Mouse (Mus musculus) c-Kit-negative CD71-positive TER-119-positive erythroid progenitor cells, embryonic 14.5 days (primary cell): ENCODE results near the gene Gstt2.

ENCODE experiments used
- DNase-seq: peaks from one replicate; pipeline ENCODE4 v3.0.0-alpha.2; 2013; ENCODE audit warnings: low read depth, low spot score

Gene Gstt2

DNA sequence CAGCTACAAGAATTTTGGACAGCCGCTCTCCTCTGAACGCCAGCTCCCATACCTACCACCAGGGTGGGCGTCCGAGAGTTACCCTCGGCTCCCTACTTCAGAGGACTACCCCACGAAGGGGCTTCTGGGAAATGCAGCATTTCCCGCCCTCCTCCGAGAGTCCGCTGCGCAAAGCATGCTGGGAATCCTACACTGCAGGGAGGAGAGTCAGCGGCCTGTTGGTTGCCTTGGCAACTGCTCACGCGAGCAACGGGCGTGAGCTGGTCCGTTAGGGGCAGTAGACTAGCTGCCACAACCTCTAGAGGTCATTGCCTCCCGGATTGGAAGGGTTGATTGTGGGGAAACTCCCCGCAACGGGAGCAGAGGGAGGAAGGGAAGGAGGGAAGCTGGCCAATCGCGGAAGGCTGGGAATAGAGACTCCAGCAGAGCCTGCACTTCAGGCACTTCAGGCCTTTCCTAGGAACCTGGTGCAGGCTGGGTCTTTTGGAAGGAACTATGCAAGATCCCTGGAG is at the start of gene Gstt2:
Gstt2 (minus strand) TSS at position 177 of the 512 bp plus-strand sequence.
- peak; percentile 88 for DNase-seq

DNA sequence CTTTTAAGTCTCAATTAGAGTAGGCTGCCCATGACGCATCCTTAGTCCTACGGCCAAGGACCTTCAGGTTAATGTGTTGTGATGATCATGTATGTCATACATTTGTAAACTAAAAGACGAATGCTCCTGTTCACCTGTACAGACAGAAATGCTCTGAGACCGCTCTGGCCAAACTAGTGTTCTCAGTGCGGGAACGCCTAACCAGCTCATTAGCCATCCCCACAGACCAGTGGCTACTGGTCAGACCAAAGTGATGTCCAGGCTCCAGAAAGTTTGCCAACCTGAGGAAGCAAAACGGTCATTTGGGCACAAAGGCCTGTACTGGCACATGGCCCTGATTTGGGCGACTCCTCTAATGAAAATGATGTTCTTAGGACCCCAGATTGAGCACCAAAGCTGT is 47.5 kb upstream of the Gstt2 start:
- DNase-seq: no peak

DNA sequence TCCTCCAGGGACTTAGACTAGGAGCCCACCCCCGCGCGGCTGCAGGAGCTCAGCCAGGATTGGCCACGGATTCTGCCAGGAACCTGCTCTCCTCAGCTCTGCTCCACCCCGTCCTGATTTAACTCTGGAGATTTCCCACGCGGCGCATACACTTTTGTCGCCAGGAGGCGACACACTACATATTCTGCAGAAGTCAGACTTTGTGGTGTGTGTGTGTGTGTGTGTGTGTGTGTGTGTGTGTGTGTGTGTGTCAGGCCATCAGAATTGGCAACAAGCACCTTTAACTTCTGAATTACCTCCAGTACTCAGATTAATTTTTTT is 46.0 kb upstream of the Gstt2 start:
- no peak for DNase-seq

DNA sequence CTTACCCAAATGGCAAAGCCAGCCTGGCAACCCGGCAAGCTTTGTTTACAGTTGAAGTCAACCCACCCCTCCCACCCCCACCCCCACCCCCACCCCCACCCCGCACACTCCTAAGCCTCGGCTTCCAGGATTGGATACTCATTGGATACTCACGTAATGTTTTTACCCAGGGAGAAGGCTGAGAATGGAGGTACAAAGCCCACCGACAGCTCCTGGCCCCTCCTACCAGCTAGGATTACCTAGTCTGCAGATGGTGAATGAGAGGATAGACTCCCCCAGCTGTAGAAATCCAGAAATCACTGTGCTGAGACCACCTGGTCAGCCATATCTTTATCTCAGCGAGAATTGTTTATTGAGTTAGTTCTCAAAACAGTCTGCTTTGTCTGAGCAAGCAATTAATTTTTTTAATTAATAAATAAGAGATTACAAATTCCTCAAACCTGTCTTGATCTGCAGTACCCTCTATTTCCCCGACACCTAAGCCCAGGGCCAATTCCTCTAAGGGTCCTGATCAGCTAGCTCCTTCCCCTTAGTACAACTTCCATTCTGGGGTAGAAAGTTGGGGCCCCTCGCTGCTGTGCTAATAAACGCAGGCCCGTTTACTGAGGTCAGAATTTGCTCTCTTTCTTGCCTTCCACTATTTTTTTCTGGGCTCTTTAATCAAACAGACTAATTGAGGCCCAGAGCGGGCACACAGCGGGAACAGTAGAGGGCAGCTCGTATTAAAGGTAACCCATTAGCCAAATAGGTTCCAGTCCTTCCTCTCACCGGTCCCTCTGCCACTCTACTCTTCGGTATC is 45.4 kb upstream of the Gstt2 start:
- DNase-seq: no peak

DNA sequence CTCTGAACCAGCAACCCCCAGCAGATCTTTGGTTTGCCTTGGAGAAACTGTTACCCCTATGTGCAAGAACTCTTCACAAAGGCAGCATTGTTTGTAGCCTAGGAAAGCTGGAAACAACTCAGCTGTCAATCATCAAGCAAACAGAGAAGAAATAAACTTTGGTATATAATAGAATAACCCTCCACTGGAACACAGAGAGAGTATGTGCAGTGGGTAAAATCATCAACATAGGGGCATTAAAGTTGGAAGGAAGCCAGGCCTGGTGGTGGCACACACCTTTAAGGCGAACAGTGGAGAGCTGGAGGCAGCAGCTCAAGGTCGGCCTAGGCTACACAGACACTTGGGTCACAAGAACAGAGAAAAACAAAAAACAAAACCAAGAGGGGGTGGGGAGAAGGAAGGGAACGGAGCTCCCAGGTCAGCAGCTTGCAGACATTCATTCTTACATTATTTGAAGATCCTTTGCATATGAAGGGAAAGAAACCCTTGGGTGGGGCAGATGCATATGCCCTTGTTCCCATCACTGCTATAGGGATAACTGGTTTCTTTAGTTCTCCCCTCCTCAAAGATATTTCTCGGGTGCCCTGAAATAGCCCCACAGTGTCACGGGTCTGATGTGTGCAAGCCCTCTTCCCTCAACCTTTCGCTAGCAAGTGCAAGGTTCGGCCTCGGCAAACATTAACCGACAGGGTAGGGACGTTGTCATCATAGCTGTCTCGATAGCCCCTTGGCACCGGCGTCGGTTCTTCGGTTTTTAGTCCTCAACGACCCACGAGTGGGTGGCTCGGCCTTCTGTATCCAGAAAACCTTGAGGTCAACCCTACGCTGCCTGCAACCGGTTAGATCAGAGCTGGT is 44.6 kb upstream of the Gstt2 start:
- DNase-seq: no peak

DNA sequence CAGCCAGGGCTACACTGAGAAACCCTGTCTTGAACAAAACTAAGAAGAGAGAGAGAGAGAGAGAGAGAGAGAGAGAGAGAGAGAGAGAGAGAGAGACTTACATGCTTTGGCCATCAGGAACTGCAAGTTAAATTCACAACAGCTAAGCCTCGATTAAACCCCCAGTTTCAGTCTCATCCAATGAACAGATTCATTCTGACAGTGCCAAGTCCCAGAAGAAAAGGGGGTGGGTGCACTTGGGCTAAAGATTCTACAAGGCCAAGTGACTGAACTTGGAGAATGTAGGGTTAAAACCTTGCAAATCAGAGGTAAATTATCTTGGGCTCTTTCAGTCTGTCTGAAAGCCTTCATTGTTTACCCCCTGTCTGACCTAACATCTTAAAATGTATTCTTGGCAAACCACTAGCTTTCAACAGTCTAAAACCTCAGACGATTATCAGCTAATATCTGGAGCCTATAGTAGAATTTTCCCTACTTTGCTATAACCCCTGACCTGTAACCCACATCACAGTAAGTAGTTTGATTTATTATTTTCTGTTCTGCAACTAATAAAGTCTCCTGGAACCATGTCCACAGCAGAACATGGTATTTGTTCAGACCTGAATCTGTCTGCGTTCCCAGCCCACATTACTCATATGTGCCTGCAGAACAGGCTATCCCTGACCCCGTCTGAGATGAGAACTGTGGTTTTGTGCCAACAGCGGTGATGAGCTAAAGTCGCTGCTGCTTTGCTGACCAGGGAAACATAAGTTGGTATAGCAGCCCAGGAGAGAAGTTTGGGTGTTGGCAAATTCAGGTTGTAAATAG is 43.8 kb upstream of the Gstt2 start:
- no peak for DNase-seq

DNA sequence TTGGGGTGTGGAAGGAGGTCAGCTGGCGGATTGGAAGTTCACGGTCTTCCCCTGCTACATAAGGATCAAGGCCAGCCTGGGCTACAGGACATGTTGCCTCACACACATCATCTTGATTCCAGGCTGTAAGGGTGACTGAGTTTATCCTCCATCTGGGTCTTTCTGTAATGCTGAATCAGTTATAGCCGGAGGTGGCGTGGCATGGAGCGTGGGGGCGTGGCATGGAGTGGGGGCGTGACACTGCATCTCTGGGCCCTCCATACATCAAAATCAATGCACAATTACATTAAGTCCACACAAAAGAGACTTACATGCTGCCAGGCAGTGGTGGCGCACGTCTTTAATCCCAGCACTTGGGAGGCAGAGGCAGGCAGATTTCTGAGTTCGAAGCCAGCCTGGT is 43.1 kb upstream of the Gstt2 start:
- no peak for DNase-seq

DNA sequence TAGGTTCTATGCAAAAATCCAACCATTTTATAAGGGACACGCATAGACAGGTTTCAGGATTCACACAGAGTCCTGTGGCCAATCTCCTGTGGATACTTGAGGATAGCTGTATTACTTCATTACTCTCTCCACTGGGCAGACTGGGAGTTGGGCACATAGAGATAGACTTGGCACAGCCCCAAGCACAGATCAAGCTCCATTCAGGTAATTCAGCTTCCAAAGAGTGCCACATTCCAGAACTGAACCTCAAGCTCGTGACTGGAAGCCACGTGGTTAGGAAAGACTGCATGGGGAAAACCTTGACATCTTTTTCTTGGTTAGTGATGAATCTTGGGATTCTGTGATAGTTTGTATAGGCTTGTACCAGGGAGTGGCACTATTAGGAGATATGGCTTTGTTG is 41.6 kb upstream of the Gstt2 start:
- no peak for DNase-seq

DNA sequence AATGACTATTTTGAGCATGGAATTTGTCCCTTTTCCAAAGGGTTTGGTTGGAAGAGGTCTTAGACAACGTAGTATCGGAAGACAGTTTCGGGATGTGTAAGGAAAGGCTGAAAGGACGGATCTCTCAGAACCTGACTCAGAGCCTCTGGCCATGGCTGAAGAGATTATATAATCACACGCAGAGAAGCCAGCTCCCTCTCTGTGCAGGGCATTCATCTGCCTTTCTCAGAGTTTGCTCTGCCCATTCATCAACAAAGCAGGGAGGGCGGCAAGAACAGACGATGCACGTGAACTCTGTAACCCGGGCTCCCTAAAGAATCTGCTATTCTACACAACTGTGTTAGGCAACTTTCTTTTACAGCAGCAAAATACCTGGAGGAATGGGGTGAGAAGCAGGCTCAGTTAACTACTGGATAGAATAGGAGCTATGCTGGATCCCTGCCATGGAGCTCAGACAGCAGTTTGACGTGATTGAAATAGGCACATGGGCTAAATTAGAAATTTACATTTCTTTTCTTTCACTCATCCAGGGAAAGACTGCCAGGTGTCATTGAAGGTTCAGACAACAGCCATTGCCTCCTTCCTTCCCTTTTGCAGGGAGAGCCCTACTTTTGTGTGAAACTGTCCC is 36.4 kb upstream of the Gstt2 start:
- no peak for DNase-seq

DNA sequence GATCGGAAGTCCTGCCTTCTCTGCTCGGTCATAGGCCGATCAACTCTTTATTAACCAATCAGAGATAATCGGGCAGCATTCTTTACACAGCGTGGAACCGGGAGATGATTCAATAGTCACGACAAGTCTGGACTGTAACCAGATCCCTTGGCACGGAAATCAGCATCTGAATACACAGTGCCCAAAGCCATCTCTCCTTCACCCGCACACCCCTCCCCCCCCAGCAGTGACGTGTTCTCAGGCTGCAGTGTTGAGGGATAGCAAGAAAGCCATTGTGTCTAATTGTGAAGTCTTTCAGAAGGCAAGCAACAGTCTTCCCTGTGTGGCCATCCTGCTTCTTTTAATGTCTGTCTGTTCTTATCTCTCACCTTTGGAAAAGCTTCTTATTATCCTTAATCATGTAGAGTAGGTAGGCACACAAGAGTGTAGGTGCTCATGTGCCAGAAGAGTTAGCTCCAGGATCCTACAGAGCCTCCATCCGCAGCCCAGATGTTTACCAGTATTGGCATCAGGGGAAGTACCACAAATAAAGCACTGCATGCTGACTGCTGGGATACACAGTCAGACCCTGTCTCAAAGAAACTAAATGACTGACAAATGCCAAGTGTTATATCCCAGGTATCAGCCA is 35.8 kb upstream of the Gstt2 start:
- DNase-seq: no peak

DNA sequence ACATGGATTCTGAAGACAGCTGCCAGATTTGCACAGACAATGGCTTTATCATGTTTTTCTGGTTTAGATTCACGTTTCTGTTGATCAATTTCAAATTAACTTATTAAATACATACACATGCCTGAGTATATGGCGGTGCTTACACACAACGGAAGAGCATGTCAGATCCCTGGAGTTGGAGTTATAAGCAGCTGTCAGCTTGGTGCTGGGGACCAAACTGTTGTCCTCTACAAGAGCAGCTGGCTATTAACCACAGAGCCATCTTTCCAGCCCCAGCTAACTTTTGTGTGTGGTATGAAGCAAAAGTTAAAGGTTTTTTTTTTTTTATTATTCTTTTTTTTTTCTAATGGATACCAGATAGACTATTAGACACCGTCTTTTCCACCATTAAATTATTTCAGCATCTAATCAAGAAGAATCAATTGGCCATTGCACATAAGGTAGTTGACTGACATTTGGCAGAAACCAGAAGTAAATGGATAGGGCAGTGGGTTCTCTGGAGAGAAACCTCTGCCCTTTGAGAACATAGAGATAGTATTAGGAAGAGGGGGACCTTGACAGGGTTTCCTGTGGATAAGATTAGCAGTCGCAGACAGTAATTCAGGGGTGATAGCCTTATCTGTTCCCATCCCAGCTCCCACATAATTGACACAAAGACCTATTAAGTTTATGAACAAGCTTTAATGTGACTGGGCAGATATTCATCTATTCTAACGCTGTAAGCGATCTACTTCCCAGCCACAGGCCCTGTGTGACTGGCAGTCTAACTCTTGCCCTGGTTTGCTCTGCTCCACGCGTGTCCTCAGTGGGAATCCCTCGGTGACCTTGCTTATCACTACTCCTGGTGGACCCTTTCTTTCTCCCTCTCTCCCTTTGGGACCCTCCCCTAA is 35.0 kb upstream of the Gstt2 start:
- DNase-seq: no peak

DNA sequence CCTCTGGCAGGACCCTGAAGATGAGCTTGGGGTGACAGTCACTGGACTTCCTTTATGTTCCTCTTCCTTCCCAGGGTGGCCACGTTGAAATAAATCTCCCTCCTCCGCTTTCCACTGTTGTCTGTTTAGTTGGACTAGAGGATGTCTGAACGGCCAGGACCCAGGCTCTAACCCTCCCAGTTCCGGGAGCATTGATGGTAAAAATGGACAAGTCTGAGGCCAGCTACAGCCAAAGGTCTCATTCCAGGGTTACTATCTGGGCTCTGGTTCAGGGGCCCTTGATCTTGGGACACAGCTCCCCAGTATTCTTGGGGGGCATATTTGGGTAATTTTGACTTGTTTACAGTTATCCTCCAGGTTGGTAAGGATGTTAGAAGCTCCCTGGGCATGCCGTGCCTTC is 24.4 kb upstream of the Gstt2 start:
- DNase-seq: no peak

DNA sequence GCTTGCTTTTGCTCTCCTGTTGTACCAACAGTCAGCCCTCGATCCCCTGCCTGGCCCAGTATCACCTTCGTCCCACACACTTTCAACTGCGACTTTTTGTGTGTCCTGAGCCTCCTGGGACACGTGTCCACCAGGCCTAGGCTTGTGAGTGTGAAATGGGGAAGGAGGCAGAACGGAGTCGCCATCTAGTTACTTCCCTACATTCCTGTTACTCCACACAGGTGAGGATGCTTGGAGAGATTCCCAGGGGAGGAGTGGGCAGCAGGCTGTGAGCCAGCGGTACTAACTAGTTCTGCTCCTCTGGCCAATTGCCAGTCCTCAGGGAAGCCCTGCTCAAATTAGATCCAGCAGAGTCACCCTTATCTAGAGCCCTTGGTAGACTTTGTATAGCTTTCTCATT is 23.5 kb upstream of the Gstt2 start:
- DNase-seq: no peak

DNA sequence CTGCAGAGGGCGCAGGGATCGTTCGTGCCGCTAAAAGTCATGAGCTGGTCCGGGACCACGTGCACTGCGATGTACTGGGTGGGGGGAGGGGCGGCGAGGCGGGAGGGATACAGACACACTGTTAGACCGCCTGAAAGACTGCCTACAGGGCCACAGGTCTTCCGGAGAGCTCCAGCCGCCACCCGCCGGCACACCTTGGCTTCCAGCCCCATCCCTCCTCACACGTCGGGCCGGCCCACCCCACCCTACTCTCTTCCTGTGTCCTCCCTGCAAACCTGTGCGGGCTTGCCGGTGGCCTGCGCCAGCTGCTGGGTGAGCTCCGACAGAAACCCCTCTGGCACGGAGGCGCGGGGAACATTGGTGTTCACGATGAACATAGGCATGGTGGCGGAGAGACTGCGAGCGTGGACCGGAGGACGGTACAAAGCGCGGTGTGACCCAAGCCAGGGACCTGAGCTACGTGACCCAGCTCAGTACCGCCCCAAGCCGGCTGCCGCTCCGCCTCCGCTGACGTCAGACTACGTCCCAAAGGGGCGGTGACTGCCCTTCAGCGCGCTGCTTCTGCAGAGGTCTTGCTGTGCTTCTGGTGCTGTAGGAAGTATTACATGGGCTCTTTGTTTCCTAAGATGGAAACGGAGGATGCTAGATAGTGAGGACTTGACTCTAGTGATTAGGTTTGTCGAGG is 22.7 kb upstream of the Gstt2 start, which contains the start of gene Mif:
Mif (minus strand) TSS at position 455 of the 685 bp plus-strand sequence.
- DNase-seq: peak; percentile 73

DNA sequence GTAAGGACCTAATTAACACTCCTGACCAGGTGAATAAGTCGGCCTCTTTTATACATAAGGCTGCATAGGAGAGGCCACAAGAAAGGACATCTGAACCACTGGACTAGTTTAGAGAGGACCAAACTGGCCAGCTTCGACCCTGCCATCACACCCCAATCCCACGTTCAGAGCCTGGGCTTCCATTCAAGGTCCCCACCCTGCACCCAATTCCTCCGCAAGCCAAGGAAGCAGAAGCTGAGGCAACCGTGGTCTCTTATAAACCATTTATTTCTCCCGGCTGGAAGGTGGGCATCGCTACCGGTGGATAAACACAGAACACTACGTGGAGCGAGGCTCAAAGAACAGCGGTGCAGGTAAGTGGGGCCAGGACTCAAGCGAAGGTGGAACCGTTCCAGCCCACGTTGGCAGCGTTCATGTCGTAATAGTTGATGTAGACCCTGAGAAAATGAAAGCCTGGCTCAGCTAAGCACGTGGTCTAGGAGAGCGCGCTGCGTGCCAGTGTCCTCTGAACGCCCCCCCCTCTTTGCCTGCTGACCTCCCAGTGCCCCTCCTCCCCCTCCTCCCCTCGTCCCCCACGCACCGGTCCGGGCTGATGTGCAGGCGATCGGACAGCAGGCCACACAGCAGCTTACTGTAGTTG is 22.0 kb upstream of the Gstt2 start:
- no peak for DNase-seq

DNA sequence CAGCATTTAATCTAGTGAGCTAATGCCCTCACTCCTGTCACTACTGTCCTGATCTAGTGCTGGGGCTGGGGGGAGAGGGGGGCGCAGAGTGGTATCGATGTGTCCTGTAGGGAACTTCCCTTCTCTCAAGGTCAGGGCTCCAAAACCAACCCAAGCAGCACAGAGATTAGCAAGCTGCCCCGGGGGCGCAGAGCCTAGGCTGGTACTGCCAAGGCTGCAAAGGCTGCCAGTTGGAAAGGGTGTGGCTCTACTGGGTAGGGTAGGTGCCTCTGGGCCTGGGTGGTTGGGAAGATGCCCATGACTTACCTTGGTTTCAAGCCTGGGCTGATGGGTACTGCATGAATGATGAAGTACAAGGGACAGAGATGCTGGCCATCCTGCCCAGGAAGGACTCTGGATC is 20.4 kb upstream of the Gstt2 start:
- no peak for DNase-seq

DNA sequence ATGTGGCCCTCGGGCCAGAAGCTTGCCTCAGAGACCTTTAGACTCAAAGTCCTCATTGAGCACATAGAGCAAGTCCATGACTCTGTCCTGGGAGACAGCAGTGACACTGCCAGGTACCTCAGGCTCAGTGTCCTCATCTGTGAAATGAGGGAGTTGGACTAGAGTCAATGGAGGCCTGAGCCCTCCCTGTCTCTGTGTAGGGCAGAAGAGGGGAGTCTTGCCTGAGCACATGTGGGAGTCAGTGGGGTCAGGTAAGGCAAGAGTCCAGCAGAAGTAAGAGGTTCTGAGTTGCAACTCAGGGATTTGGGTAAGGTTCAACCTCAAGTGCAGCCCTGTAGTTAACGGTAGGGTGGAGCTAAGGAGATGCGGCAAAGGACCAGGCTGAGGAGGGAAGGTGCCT is 19.8 kb upstream of the Gstt2 start:
- DNase-seq: no peak

DNA sequence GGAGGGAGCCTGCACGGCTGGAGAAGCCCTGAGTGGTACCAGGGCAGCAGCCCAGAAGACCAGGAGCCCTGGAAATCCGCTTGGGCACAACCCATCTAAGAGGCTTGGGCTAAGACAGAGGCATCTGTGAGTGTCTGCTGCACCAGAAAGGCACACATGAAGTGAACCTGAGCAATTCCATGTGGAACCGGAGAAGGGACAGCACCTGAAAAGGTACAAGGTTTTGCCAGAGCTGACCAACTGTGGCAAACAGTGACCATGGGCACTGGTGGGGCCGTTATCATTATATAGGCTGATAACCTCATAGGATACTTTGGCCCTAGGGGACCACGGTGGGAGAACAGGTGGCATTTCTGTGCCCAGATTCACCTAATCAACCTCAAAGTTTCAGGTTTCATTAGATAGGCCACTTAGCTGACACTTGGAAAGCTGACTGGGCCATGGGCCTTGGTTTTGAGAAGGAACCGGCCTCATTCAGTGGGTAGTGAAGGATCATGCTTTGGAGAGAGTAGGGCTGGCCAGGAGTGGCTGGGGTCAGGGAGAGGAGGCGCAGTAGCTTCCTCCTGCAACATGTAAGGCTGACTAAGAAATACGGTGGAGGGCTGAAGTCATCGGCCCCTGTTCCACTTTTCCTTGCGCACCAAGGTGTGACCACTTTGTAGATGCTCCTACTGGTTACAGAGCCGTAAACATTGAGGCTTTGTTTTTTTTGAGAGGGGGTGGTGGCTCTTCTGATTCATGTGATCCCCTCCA is 19.1 kb upstream of the Gstt2 start:
- no peak for DNase-seq
